Mouse (Mus musculus): ENCODE data around the gene Coq10a.

- TF ChIP-seq CEBPB (IDR thresholded peaks at IDR 0.05; ENCODE audit: insufficient read depth, poor library complexity, severe bottlenecking) (no peak), POLR2A (IDR thresholded peaks at IDR 0.05; ENCODE audit: insufficient read length, low read depth) (no peak)
These were observed 28.5 kb downstream of the Coq10a start for GRCm38 (mm10) chr10:128340257-128340656.
